Mouse (Mus musculus): Measurements from ENCODE around the gene Fzd7. TPM values are rescaled to one million over a fixed set of nuclear protein-coding genes. Genes with fewer than 3 reads are reported as not detected.

The Fzd7 gene
- polyA plus RNA-seq, 1 experiment from 2014 or later: 3.5 TPM

DNA sequence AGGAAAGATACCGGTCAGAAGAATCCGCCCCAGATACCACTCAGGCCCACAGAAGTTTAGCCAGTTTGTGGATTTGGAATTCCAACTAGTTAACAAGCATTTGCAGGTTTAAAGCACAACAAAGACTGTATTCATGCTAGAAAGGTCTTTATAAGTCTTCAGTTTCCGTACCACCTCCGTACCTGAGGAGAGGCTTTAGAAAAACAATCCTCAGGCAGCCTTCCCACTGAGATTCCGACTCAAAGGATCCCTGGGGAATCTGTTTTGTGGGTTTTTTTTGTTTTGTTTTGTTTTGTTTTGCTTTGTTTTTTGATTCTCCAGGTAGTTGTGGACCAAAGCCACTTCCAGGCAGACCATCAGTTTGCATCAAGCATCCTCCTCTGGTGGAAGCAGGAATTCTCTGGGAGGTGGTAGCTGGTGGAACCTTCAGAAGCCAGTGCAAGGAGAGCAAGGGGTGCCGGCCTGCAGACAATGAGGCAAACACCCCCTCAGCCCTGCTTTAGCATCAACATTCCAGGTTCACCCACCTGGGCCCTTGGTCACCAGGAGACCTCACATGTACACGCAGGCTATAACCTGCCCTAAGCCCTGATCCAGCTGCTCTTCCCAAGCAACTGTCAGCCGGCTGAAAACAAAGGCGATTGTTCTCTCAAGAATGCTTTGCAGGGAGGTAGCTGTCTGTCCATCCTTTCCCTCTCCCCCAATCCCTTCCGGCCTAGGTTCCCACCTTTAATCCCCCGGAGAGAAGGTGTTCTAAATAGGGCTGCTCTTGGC is 33.5 kb upstream of the Fzd7 start:
- Histone ChIP-seq H3K36me3 (no peaks in the 10 kb centered on the region), H3K9me3 (peaks cover 3% of the 10 kb centered on the region; the same call in 1 of the 2 replicates), H3K4me2 (peak overlapping the region; percentile 43), H3K27ac (replicated peaks) (no peak overlapping the region), H3K27me3 (replicated peaks) (peaks cover 37% of the 10 kb centered on the region), H3K9ac (no peak overlapping the region; the same call in 1 of the 2 replicates), H3K4me1 (peaks cover 8% of the 10 kb centered on the region; the same call in 1 of the 2 replicates), H3K4me3 (no peak overlapping the region)
- no peak for ATAC-seq (ENCODE audit: extremely low read depth, insufficient number of reproducible peaks, low FRiP score, low TSS enrichment)
- 48% methylated on average over 11 of the region's 11 CpGs for WGBS

DNA sequence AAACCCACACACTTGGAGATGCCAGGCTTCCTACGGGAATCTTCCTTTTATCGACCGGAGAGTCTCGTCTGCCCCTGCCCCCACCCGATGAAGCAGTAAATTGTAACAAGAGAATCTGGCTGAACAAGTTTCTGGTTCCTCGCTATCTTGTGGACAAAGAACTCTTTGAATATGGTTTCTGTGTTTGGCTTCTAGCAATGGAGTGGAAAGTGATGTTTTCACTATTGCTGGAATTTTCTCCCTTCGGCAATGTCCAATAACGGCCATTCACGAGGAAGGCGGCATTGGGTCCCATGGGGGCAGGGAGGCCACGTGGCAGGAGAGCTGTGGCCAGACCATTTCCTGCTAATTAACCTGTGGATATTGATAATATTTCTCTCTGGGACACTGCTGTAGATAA is 32.8 kb upstream of the Fzd7 start:
- 0 out of 2 replicates have a peak overlapping the region, but pooled peaks have one; percentile 2 for H3K27ac ChIP-seq (replicated peaks)

DNA sequence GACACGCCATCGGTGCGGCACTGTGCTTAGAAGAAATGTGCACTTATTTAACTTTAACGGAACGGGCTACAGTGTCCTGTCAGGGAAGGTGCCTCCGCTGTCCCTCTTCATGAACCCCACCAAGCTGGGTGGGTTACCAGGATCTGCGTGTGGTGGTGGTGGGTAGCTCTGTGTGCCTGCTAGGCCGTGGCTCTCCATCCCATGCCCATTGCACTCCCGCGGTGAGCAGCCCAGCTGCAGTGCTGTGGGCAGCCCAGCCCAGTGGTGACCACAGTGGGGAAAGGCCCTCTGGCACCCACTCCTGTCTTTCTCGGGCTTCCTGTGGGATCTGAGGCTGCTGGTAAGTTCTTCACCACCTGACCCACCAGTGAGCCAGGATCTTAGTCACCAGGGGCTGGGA is 31.3 kb upstream of the Fzd7 start:
- 82% methylated on average over 11 of the region's 11 CpGs for WGBS
- no peak overlapping the region for H3K9ac ChIP-seq
- no peak overlapping the region for H3K4me3 ChIP-seq
- peaks cover 3% of the 10 kb centered on the region; the same call in 1 of the 2 replicates for H3K9me3 ChIP-seq
- no peak overlapping the region for H3K4me2 ChIP-seq
- ATAC-seq (ENCODE audit: extremely low read depth, insufficient number of reproducible peaks, low FRiP score, low TSS enrichment): no peak
- peaks cover 34% of the 10 kb centered on the region for H3K27me3 ChIP-seq (replicated peaks)
- H3K36me3 ChIP-seq: no peaks in the 10 kb centered on the region
- peaks cover 8% of the 10 kb centered on the region; the same call in 1 of the 2 replicates for H3K4me1 ChIP-seq
- H3K27ac ChIP-seq (replicated peaks): no peak overlapping the region

More for the DNA sequence above, 32.8 kb upstream of the Fzd7 start:
- Histone ChIP-seq H3K9me3 (peaks cover 3% of the 10 kb centered on the region; the same call in 1 of the 2 replicates), H3K36me3 (no peaks in the 10 kb centered on the region), H3K27me3 (replicated peaks) (peaks cover 37% of the 10 kb centered on the region), H3K4me3 (no peak overlapping the region), H3K9ac (no peak overlapping the region), H3K4me1 (peaks cover 8% of the 10 kb centered on the region; the same call in 1 of the 2 replicates), H3K4me2 (peak overlapping the region; percentile 43)
- ATAC-seq (ENCODE audit: extremely low read depth, insufficient number of reproducible peaks, low FRiP score, low TSS enrichment): no peak
- WGBS: 30% methylated on average over 11 of the region's 11 CpGs

DNA sequence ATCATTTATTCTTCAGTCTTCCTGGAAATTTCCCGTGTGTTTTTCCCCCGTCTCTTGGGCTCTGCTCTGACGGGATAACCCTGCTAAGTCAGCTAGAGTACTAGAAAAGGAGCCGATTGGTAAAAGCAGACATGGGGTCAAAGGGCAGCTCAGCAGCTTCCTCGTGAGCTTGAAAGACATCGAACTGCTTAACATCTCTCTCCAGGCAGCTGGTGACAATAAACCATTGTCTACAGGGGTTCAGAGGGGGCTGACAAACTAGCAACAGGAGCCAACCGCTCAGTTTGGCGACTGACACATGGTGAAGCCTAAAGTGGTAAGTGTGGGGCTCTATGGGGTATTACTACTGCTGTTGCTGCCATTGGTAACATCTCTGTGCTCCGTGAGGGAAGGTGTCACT is 30.6 kb upstream of the Fzd7 start:
- Histone ChIP-seq H3K9me3 (peaks cover 3% of the 10 kb centered on the region; the same call in 1 of the 2 replicates), H3K4me3 (no peak overlapping the region), H3K4me1 (peaks cover 13% of the 10 kb centered on the region), H3K4me2 (no peak overlapping the region), H3K9ac (no peak overlapping the region), H3K36me3 (no peaks in the 10 kb centered on the region), H3K27me3 (replicated peaks) (peaks cover 39% of the 10 kb centered on the region), H3K27ac (replicated peaks) (no peak overlapping the region)
- 27% methylated on average over 9 of the region's 9 CpGs for WGBS
- ATAC-seq (ENCODE audit: extremely low read depth, insufficient number of reproducible peaks, low FRiP score, low TSS enrichment): no peak

DNA sequence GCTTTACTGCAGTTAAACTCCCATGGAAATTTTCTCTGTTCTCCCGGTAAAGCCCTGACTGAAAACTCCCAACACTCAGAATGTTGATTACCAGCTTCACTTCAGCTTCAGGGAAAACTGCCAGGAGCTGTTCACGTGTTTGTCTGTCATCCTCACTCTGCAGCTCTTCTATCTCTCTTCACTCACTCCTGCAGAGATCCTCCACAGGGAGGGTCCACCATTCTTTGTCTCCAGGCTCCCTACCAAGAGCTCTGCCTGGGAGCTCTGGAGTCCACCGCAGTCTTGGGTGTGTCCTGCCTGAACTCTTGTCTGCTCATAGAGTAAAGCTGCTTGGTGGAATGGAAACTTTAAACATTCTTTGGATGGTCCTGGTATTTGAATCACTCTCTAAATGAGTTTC is 25.4 kb upstream of the Fzd7 start:
- 20% methylated on average over 3 of the region's 3 CpGs for WGBS
- Histone ChIP-seq H3K27me3 (replicated peaks) (peaks cover 8% of the 10 kb centered on the region), H3K36me3 (no peaks in the 10 kb centered on the region), H3K9ac (no peak overlapping the region; the same call in 1 of the 2 replicates), H3K9me3 (peaks cover 3% of the 10 kb centered on the region; the same call in 1 of the 2 replicates), H3K4me2 (no peak overlapping the region), H3K27ac (replicated peaks) (no peak overlapping the region), H3K4me3 (no peak overlapping the region), H3K4me1 (peaks cover 26% of the 10 kb centered on the region)
- no peak for ATAC-seq (ENCODE audit: extremely low read depth, insufficient number of reproducible peaks, low FRiP score, low TSS enrichment)

DNA sequence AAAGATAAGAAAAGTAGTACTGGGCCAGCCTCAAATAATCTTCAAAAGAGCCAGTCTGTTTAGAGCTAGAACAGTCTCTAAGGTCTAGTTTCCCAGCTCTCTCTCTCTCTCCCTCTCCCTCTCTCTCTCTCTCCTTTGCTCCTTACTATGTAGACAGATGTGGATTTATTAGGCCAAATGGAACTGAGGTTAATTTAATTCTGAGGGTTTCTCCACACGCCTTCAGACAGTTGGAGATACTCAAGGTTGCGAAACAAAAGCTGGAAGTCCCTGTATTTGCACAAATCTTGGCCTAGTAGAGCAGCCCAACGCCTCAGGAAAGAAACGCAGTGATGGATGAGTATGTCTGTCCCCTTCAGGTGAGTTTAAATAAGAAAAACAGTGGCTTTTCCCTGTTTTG is 24.4 kb upstream of the Fzd7 start:
- WGBS: 74% methylated on average over 4 of the region's 4 CpGs
- H3K4me1 ChIP-seq: peaks cover 26% of the 10 kb centered on the region
- H3K4me3 ChIP-seq: no peak overlapping the region
- H3K9ac ChIP-seq: no peak overlapping the region
- H3K27me3 ChIP-seq (replicated peaks): peaks cover 8% of the 10 kb centered on the region
- H3K4me2 ChIP-seq: no peak overlapping the region
- no peaks in the 10 kb centered on the region for H3K36me3 ChIP-seq
- no peak for ATAC-seq (ENCODE audit: extremely low read depth, insufficient number of reproducible peaks, low FRiP score, low TSS enrichment)
- H3K27ac ChIP-seq (replicated peaks): no peak overlapping the region
- H3K9me3 ChIP-seq: no peaks in the 10 kb centered on the region

DNA sequence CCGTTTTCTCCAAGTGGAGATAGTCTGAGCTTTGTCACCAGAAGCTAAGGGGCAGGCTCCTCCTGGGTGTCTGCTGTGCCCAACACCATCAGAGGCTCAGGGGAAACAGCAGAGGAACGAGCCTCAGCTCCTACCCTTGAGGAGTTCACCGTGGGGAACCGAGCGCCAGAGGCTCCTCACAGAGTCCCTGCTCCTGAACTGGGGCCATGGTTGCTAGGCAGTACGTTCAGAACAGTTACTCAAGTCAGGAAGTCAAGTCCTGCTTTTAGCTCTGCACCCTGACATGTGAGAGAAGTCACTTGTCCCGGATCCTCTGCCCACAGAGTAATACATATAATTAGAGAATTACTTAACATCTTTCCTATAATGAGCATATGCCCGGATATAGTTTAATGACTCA is 23.3 kb upstream of the Fzd7 start:
- no peak for ATAC-seq (ENCODE audit: extremely low read depth, insufficient number of reproducible peaks, low FRiP score, low TSS enrichment)

DNA sequence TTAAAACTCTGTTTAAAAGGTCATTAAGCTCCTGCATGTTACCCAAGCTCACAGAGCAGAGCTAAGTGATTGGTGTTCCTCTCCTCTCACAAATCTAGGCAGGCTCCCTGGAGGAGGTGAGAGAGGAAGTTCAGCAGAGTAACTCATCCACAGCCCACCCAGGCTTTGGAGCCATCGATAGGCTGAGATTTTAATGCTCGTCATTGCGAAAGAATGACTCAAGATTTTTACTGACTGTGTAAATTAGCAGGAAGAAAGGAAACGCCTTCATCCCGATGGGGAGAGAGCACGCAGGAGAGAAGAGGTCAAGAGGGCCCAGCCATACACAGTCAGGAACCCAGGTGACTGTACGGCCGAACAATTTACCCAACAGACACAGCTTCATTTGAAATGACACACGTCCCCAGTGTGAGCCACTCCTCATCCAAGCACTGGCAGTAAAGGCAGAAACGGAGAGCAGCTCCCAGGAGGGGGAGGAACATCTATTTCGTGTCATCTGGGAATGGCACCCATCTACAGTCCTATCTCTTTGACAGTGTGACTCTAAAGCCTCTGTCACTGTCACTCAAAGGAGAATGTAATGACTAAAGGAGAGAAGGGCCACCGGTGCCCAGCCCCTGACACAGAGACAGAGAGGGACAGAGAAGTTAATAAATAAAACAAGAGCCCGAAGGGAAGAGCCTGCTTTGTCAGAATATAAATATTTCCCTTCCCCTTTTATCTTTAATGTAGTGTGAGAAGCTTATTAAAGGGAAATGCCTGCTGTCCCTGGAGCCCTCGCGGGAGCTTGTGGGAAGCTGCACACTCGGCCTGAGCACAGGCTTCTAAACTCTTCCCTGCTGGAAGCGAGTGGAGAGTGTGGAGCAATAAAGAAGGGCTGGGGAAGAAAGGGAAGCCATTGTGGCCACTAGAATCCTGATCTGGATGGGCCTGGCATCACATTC is 17.3 kb upstream of the Fzd7 start:
- Histone ChIP-seq H3K27ac (replicated peaks) (0 out of 2 replicates have a peak overlapping the region, but pooled peaks have one; percentile 12), H3K9me3 (no peaks in the 10 kb centered on the region), H3K4me2 (no peak overlapping the region), H3K9ac (no peak overlapping the region), H3K27me3 (replicated peaks) (peaks cover 44% of the 10 kb centered on the region), H3K4me1 (peaks cover 13% of the 10 kb centered on the region; the same call in 1 of the 2 replicates), H3K4me3 (no peak overlapping the region), H3K36me3 (no peaks in the 10 kb centered on the region)
- 51% methylated on average over 17 of the region's 17 CpGs for WGBS
- ATAC-seq (ENCODE audit: extremely low read depth, insufficient number of reproducible peaks, low FRiP score, low TSS enrichment): no peak

More for the DNA sequence above, 23.3 kb upstream of the Fzd7 start:
- WGBS: 24% methylated on average over 8 of the region's 8 CpGs
- Histone ChIP-seq H3K9me3 (no peaks in the 10 kb centered on the region), H3K4me1 (peaks cover 26% of the 10 kb centered on the region), H3K27me3 (replicated peaks) (peaks cover 15% of the 10 kb centered on the region), H3K36me3 (no peaks in the 10 kb centered on the region), H3K9ac (no peak overlapping the region), H3K27ac (replicated peaks) (0 out of 2 replicates have a peak overlapping the region, but pooled peaks have one; percentile 15), H3K4me2 (peak overlapping the region; percentile 10; the same call in 1 of the 2 replicates), H3K4me3 (no peak overlapping the region)

DNA sequence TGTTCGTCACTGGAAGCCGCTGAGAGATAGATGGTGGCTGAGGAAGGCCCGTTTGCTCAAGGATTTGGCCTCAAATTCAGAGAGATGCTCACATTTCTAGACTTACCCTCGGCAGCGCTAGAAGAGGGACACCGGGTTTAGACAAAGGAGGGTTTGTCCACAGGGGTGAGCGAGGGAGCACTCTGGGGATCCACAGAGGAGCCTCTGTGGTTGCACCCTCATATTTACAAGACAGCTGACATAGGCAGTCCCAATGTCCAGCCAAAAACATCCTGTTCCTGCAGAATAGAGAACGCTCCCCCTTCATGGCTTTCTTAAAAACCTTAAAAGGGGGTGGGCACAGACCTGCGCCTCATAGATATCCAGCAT is 16.6 kb upstream of the Fzd7 start:
- H3K36me3 ChIP-seq: no peaks in the 10 kb centered on the region
- H3K27ac ChIP-seq (replicated peaks): 0 out of 2 replicates have a peak overlapping the region, but pooled peaks have one; percentile 12
- no peak overlapping the region for H3K4me2 ChIP-seq
- no peak overlapping the region for H3K4me3 ChIP-seq
- 66% methylated on average over 9 of the region's 9 CpGs for WGBS
- ATAC-seq (ENCODE audit: extremely low read depth, insufficient number of reproducible peaks, low FRiP score, low TSS enrichment): no peak
- H3K27me3 ChIP-seq (replicated peaks): peaks cover 50% of the 10 kb centered on the region
- peaks cover 13% of the 10 kb centered on the region; the same call in 1 of the 2 replicates for H3K4me1 ChIP-seq
- no peak overlapping the region for H3K9ac ChIP-seq
- H3K9me3 ChIP-seq: no peaks in the 10 kb centered on the region

DNA sequence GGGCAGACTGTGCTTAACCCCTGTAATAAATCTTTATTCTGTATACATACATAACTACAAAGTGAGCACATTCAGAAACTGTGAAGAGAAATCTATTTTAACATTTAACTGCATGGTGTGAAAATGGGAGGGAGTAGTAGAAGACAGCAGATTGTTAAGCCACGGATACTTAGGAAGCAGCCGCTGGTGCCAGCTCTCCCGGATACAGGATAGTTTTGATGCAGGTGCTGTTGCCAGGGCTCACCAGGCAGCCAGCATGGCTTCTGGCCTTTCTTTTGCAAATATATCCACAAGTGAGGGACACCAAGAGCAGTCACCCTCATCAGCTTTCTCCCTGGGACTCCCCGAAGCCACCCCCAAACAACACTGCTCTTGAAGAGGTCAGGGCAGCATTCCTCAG is 13.1 kb upstream of the Fzd7 start:
- no peak overlapping the region for H3K4me2 ChIP-seq
- H3K36me3 ChIP-seq: no peaks in the 10 kb centered on the region
- peaks cover 36% of the 10 kb centered on the region for H3K4me1 ChIP-seq
- H3K9me3 ChIP-seq: no peaks in the 10 kb centered on the region
- WGBS: 45% methylated on average over 4 of the region's 4 CpGs
- no peak overlapping the region for H3K4me3 ChIP-seq
- H3K9ac ChIP-seq: no peak overlapping the region
- H3K27me3 ChIP-seq (replicated peaks): peaks cover 72% of the 10 kb centered on the region
- no peak overlapping the region for H3K27ac ChIP-seq (replicated peaks)
- ATAC-seq (ENCODE audit: extremely low read depth, insufficient number of reproducible peaks, low FRiP score, low TSS enrichment): no peak

DNA sequence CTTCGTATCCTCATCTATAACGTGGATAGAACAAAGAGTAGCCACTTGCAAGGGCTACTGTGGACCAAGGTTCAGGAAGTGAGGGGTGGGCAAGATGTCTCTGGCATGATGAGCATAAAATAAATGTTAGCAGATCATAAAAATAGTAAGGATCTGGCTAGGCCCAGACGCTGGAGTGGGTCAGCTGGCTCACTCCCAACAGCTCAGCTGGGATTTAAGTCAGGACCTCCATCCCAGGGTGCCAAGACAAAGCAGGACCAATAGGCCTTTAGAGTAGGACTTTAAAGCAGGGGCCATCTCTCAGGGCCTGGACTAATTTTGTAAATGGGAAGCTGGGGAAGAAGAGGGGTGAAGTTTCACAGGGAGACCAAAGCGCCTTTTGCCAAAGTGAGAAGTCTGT is 11.5 kb upstream of the Fzd7 start:
- no peak overlapping the region for H3K4me2 ChIP-seq
- no peak overlapping the region for H3K9ac ChIP-seq
- peaks cover 71% of the 10 kb centered on the region for H3K27me3 ChIP-seq (replicated peaks)
- 44% methylated on average over 4 of the region's 4 CpGs for WGBS
- no peaks in the 10 kb centered on the region for H3K9me3 ChIP-seq
- H3K36me3 ChIP-seq: no peaks in the 10 kb centered on the region
- H3K4me1 ChIP-seq: peaks cover 31% of the 10 kb centered on the region
- no peak overlapping the region for H3K27ac ChIP-seq (replicated peaks)
- ATAC-seq (ENCODE audit: extremely low read depth, insufficient number of reproducible peaks, low FRiP score, low TSS enrichment): no peak
- H3K4me3 ChIP-seq: no peak overlapping the region

Data from heart, embryonic 13.5 days (tissue).